Mouse (Mus musculus) kidney, embryonic 14.5 days (tissue): Measurements from ENCODE around the gene Ppfia4. TPM values are rescaled to one million over a fixed set of nuclear protein-coding genes. Genes with fewer than 3 reads are reported as not detected.

ENCODE experiments used
- ATAC-seq: fragments of 200-750 bp; cut with Nextera tagmentation; 2 replicates; pipeline ENCODE4 v1.8.0; 2017; ENCODE audit warnings: moderate number of reproducible peaks, mild to moderate bottlenecking, moderate TSS enrichment, moderate library complexity; ENCODE audit not compliant: low FRiP score, low TSS enrichment
- H3K27ac ChIP-seq: fragments of 300-500 bp; sonication (generic); 2 replicates; pipeline ENCODE4 v1.5.1; 2014; ENCODE audit warnings: low read depth, mild to moderate bottlenecking, low read length, moderate library complexity, mixed read lengths
- H3K27me3 ChIP-seq: fragments of 300-500 bp; sonication (generic); 2 replicates; pipeline ENCODE4 v1.6.1; 2014; ENCODE audit warnings: mild to moderate bottlenecking, low read length; ENCODE audit not compliant: control insufficient read depth, insufficient read depth
- H3K36me3 ChIP-seq: fragments of 300-500 bp; sonication (generic); 2 replicates; pipeline ENCODE4 v1.6.1; 2014; ENCODE audit warnings: low read length, mixed read lengths; ENCODE audit not compliant: control insufficient read depth, insufficient read depth
- H3K4me1 ChIP-seq: fragments of 300-500 bp; sonication (generic); 2 replicates; pipeline ENCODE4 v1.6.1; 2014; ENCODE audit warnings: low read length, mixed read lengths; ENCODE audit not compliant: control insufficient read depth, insufficient read depth
- H3K4me2 ChIP-seq: fragments of 300-500 bp; sonication (generic); replicated peaks from 2 replicates; pipeline ENCODE4 v1.6.1; 2014; ENCODE audit warnings: low read depth, mild to moderate bottlenecking, low read length
- H3K4me3 ChIP-seq: fragments of 300-500 bp; sonication (generic); 2 replicates; pipeline ENCODE4 v1.5.1; 2014; ENCODE audit warnings: mild to moderate bottlenecking, low read length
- H3K9ac ChIP-seq: fragments of 300-500 bp; sonication (generic); 2 replicates; pipeline ENCODE4 v1.6.1; 2014; ENCODE audit warnings: low read depth, mild to moderate bottlenecking, low read length, moderate library complexity
- H3K9me3 ChIP-seq: fragments of 300-500 bp; sonication (generic); 2 replicates; pipeline ENCODE4 v1.6.1; 2016; ENCODE audit warnings: low read length; ENCODE audit not compliant: control insufficient read depth
- WGBS: fragments of 180-500 bp; shearing (Covaris S2); extraction: QIAGEN DNeasy Blood & Tissue Kit; methylation state at CpG from one replicate; pipeline ENCODE4 v1.1.7; 2014; 5-methylcytosine and 5-hydroxymethylcytosine counted together
- polyA plus RNA-seq: library from polyadenylated mRNA; unstranded; fragments of >200 nt; fragmentation: Nextera tagmentation; extraction: Ambion mirVana; gene quantifications from 2 replicates; pipeline ENCODE4 v1.2.1, GENCODE M21; 2014

Ppfia4 gene
- polyA plus RNA-seq = 1.6 and 2.7 TPM in 2 replicates

GRCm38 (mm10) chr1:134332770-134333271 lies at the start of gene Ppfia4:
Gene Ppfia4 (minus strand): TSS chr1:134332928.
- Histone ChIP-seq H3K36me3 (no peaks in the 10 kb centered on the region), H3K4me3 (no peak within 1 kb of the TSS), H3K4me2 (no peak within 1 kb of the TSS), H3K27me3 (no peaks in the 10 kb centered on the region), H3K9me3 (no peaks in the 10 kb centered on the region), H3K4me1 (0 out of 2 replicates have a peak, but pooled peaks cover 3% of the 10 kb centered on the region), H3K9ac (no peak within 1 kb of the TSS), H3K27ac (no peak within 1 kb of the TSS)
- peak; percentile 24; the same call in 1 of the 2 replicates for ATAC-seq
- WGBS = 56% methylated on average over 13 of the region's 13 CpGs

- Histone ChIP-seq H3K27ac (no peak overlapping the region), H3K9ac (peak overlapping the region; percentile 40; the same call in 1 of the 2 replicates), H3K27me3 (no peaks in the 10 kb centered on the region), H3K4me2 (peak overlapping the region; percentile 61), H3K4me3 (peak overlapping the region; percentile 34), H3K4me1 (no peaks in the 10 kb centered on the region), H3K9me3 (no peaks in the 10 kb centered on the region), H3K36me3 (no peaks in the 10 kb centered on the region)
- WGBS = 4% methylated on average over 19 of the region's 19 CpGs
- ATAC-seq = no peak
These were observed 49.3 kb upstream of the Ppfia4 start for GRCm38 (mm10) chr1:134381795-134382625.

- WGBS = 62% methylated on average over 2 of the region's 2 CpGs
- H3K9me3 ChIP-seq = no peaks in the 10 kb centered on the region
- no peaks in the 10 kb centered on the region for H3K4me1 ChIP-seq
- ATAC-seq = no peak
- no peak overlapping the region for H3K9ac ChIP-seq
- no peaks in the 10 kb centered on the region for H3K27me3 ChIP-seq
- peak overlapping the region; percentile 61 for H3K4me2 ChIP-seq
- no peaks in the 10 kb centered on the region for H3K36me3 ChIP-seq
- no peak overlapping the region for H3K27ac ChIP-seq
- H3K4me3 ChIP-seq = no peak overlapping the region
These were observed 48.3 kb upstream of the Ppfia4 start for GRCm38 (mm10) chr1:134381051-134381450.

GRCm38 (mm10) chr1:134374124-134374523 lies 41.4 kb upstream of the Ppfia4 start:
- H3K4me3 ChIP-seq = no peak overlapping the region
- WGBS = 48% methylated on average over 2 of the region's 2 CpGs
- H3K4me2 ChIP-seq = no peak overlapping the region
- H3K4me1 ChIP-seq = no peaks in the 10 kb centered on the region
- no peak for ATAC-seq
- H3K9me3 ChIP-seq = peaks cover 3% of the 10 kb centered on the region; the same call in 1 of the 2 replicates
- no peak overlapping the region for H3K9ac ChIP-seq
- H3K36me3 ChIP-seq = no peaks in the 10 kb centered on the region
- no peaks in the 10 kb centered on the region for H3K27me3 ChIP-seq
- no peak overlapping the region for H3K27ac ChIP-seq

GRCm38 (mm10) chr1:134368777-134369337 lies 36.1 kb upstream of the Ppfia4 start:
- WGBS = 55% methylated on average over 9 of the region's 9 CpGs
- H3K27me3 ChIP-seq = no peaks in the 10 kb centered on the region

GRCm38 (mm10) chr1:134365491-134365890 lies 32.8 kb upstream of the Ppfia4 start:
- H3K4me1 ChIP-seq = peaks cover 6% of the 10 kb centered on the region
- no peak for ATAC-seq
- H3K27me3 ChIP-seq = no peaks in the 10 kb centered on the region
- no peak overlapping the region for H3K27ac ChIP-seq
- no peak overlapping the region for H3K4me2 ChIP-seq
- no peak overlapping the region for H3K4me3 ChIP-seq
- peaks cover under 1% of the 10 kb centered on the region; the same call in 1 of the 2 replicates for H3K9me3 ChIP-seq
- H3K9ac ChIP-seq = no peak overlapping the region
- 69% methylated on average over 5 of the region's 5 CpGs for WGBS
- H3K36me3 ChIP-seq = peaks cover 2% of the 10 kb centered on the region; the same call in 1 of the 2 replicates

More at GRCm38 (mm10) chr1:134368777-134369337, 36.1 kb upstream of the Ppfia4 start:
- no peaks in the 10 kb centered on the region for H3K4me1 ChIP-seq
- H3K9me3 ChIP-seq = peaks cover 3% of the 10 kb centered on the region; the same call in 1 of the 2 replicates
- ATAC-seq = no peak
- no peak overlapping the region for H3K9ac ChIP-seq
- no peak overlapping the region for H3K27ac ChIP-seq
- H3K36me3 ChIP-seq = no peaks in the 10 kb centered on the region
- H3K4me3 ChIP-seq = no peak overlapping the region
- no peak overlapping the region for H3K4me2 ChIP-seq

GRCm38 (mm10) chr1:134363194-134363593 lies 30.5 kb upstream of the Ppfia4 start:
- H3K27ac ChIP-seq = no peak overlapping the region
- H3K36me3 ChIP-seq = peaks cover 16% of the 10 kb centered on the region
- no peaks in the 10 kb centered on the region for H3K27me3 ChIP-seq
- no peak for ATAC-seq
- H3K4me1 ChIP-seq = peaks cover 11% of the 10 kb centered on the region
- H3K4me2 ChIP-seq = no peak overlapping the region
- no peak overlapping the region for H3K4me3 ChIP-seq
- H3K9me3 ChIP-seq = no peaks in the 10 kb centered on the region
- 77% methylated on average over 4 of the region's 4 CpGs for WGBS
- no peak overlapping the region for H3K9ac ChIP-seq

- Histone ChIP-seq H3K27me3 (no peaks in the 10 kb centered on the region), H3K4me3 (peak within 1 kb of the TSS; percentile 92), H3K9ac (peak within 1 kb of the TSS; percentile 92), H3K9me3 (no peaks in the 10 kb centered on the region), H3K36me3 (peaks cover 29% of the 10 kb centered on the region), H3K4me1 (peaks cover 11% of the 10 kb centered on the region), H3K4me2 (peak within 1 kb of the TSS; percentile 77), H3K27ac (peak within 1 kb of the TSS; percentile 57; the same call in 1 of the 2 replicates)
- WGBS = under 1% methylated on average over 38 of the region's 38 CpGs
- ATAC-seq = peak; percentile 98
These were observed 29.1 kb upstream of the Ppfia4 start, which contains the start of gene Tmem183a for GRCm38 (mm10) chr1:134361857-134362212. Gene Tmem183a (minus strand): TSS chr1:134361979.
